Mouse (Mus musculus): ENCODE results near the gene Rab33a. TPM values are rescaled to one million over a fixed set of nuclear protein-coding genes. Genes with fewer than 3 reads are reported as not detected.

The Rab33a gene
- polyA plus RNA-seq, 1 experiment from 2014 or later = 0.48 TPM

GRCm38 (mm10) chrX:48525866-48526265 lies 6.8 kb downstream of the Rab33a start:
- H3K4me2 ChIP-seq = no peak overlapping the region

GRCm38 (mm10) chrX:48526435-48526834 lies 7.3 kb downstream of the Rab33a start:
- no peak for ATAC-seq (ENCODE audit: insufficient read depth)
- Histone ChIP-seq H3K27me3 (no peaks in the 10 kb centered on the region; the same call in 1 of the 2 replicates), H3K36me3 (replicated peaks) (no peaks in the 10 kb centered on the region), H3K4me3 (replicated peaks) (no peak overlapping the region), H3K9me3 (replicated peaks) (no peaks in the 10 kb centered on the region), H3K27ac (replicated peaks) (no peak overlapping the region), H3K4me1 (replicated peaks) (no peaks in the 10 kb centered on the region), H3K9ac (no peak overlapping the region), H3K4me2 (no peak overlapping the region)
- WGBS (ENCODE audit: insufficient replicate concordance) = 10% methylated on average over 3 of the region's 3 CpGs

More at GRCm38 (mm10) chrX:48525866-48526265, 6.8 kb downstream of the Rab33a start:
- Histone ChIP-seq H3K9ac (no peak overlapping the region), H3K27me3 (no peaks in the 10 kb centered on the region; the same call in 1 of the 2 replicates), H3K9me3 (replicated peaks) (no peaks in the 10 kb centered on the region), H3K4me3 (replicated peaks) (no peak overlapping the region), H3K4me1 (replicated peaks) (no peaks in the 10 kb centered on the region), H3K27ac (replicated peaks) (no peak overlapping the region), H3K36me3 (replicated peaks) (no peaks in the 10 kb centered on the region)
- ATAC-seq (ENCODE audit: insufficient read depth) = no peak
- 50% methylated on average over 8 of the region's 8 CpGs for WGBS (ENCODE audit: insufficient replicate concordance)

GRCm38 (mm10) chrX:48532175-48532574 lies 13.1 kb downstream of the Rab33a start:
- H3K4me1 ChIP-seq (replicated peaks) = no peaks in the 10 kb centered on the region
- H3K9me3 ChIP-seq (replicated peaks) = no peaks in the 10 kb centered on the region
- ATAC-seq (ENCODE audit: insufficient read depth) = no peak
- H3K27me3 ChIP-seq = no peaks in the 10 kb centered on the region
- H3K36me3 ChIP-seq (replicated peaks) = no peaks in the 10 kb centered on the region
- H3K4me2 ChIP-seq = no peak overlapping the region
- H3K4me3 ChIP-seq (replicated peaks) = no peak overlapping the region
- WGBS (ENCODE audit: insufficient replicate concordance) = 42% methylated on average over 3 of the region's 3 CpGs
- no peak overlapping the region for H3K9ac ChIP-seq
- no peak overlapping the region for H3K27ac ChIP-seq (replicated peaks)

Other genes starting within 250 kb of the Rab33a start
- 3.6 and 3.7 TPM in 2 replicates for gene Bcorl1, start 177.9 kb upstream of the Rab33a start, polyA plus RNA-seq (2015; fragmentation: Nextera tagmentation; extraction: Ambion mirVana)
- gene Elf4, start 56.2 kb upstream of the Rab33a start, polyA plus RNA-seq (2015; fragmentation: Nextera tagmentation; extraction: Ambion mirVana) = 2.3 and 2.4 TPM in 2 replicates
- gene Aifm1, start 5.7 kb upstream of the Rab33a start, polyA plus RNA-seq (2015; fragmentation: Nextera tagmentation; extraction: Ambion mirVana) = 55.5 and 59.5 TPM in 2 replicates
- 2.1 and 2.3 TPM in 2 replicates for gene Zfp280c, start 75.2 kb downstream of the Rab33a start, polyA plus RNA-seq (2015; fragmentation: Nextera tagmentation; extraction: Ambion mirVana)
- gene Slc25a14, start 104.1 kb downstream of the Rab33a start, polyA plus RNA-seq (2015; fragmentation: Nextera tagmentation; extraction: Ambion mirVana) = 3.2 and 3.3 TPM in 2 replicates
- not detected in 2 replicates for gene Gpr119, start 155.2 kb downstream of the Rab33a start, polyA plus RNA-seq (2015; fragmentation: Nextera tagmentation; extraction: Ambion mirVana)
- 8.6 and 13.1 TPM in 2 replicates for gene Rbmx2, start 175.7 kb downstream of the Rab33a start, polyA plus RNA-seq (2015; fragmentation: Nextera tagmentation; extraction: Ambion mirVana)

Measured in liver, embryonic 15.5 days (tissue).